Comparison of ENCODE assay signal across 7 mouse cellular contexts in genomic region chr17:31344172-31344801, GRCm38 (mm10). TPM values are rescaled to one million over a fixed set of nuclear protein-coding genes. Genes with fewer than 3 reads are reported as not detected.
DNase-seq lines count a peak whose midpoint lies in the region; ATAC-seq and TF ChIP-seq lines count a peak whose summit lies in the region.

No protein-coding gene starts in this region.

- peaks cover 38% of the 10 kb centered on the region for H3K4me1 ChIP-seq in E14TG2a.4 (replicated peaks; ENCODE audit: low read depth, low read length)
- no peaks in the 10 kb centered on the region for H3K4me1 ChIP-seq in heart, adult 2 months (ENCODE audit: control insufficient read depth, insufficient read depth, low read length)

- TF ChIP-seq CTCF in E14TG2a.4 (conservative IDR thresholded peaks at IDR 0.05; ENCODE audit: low read length), result peak; percentile 94
- TF ChIP-seq CTCF in heart, adult 2 months (IDR thresholded peaks at IDR 0.05), result peak; percentile 93

- H3K9me3 ChIP-seq in E14TG2a.4 (ENCODE audit: low read length), result no peaks in the 10 kb centered on the region

- ATAC-seq in megakaryocyte, adult 5-6 weeks (ENCODE audit: poor library complexity, severe bottlenecking), result peak; percentile 86

- no peak for TF ChIP-seq POLR2A in heart, adult 2 months (IDR thresholded peaks at IDR 0.05; ENCODE audit: insufficient read depth, low read depth, low read length)

- intact Hi-C loops in heart, adult 2 months (cut with DNase I), result loop anchor here (1.0 to 5.0 kb wide), 2 partner anchors 90 to 207 kb away; no protein-coding TSS in a partner anchor

- no peak overlapping the region for H3K9ac ChIP-seq in heart, adult 2 months (ENCODE audit: low read depth, low read length)

- H3K36me3 ChIP-seq in E14TG2a.4 (ENCODE audit: insufficient read depth, low read length), result peaks cover 93% of the 10 kb centered on the region
- no peaks in the 10 kb centered on the region for H3K36me3 ChIP-seq in heart, adult 2 months (ENCODE audit: control insufficient read depth, insufficient read depth, low read length)

- no peak overlapping the region for H3K4me3 ChIP-seq in E14TG2a.4 (replicated peaks; ENCODE audit: low read length)
- H3K4me3 ChIP-seq in heart, adult 2 months, result no peak overlapping the region

- TF ChIP-seq EP300 in heart, adult 2 months (IDR thresholded peaks at IDR 0.05; ENCODE audit: insufficient read depth, low read depth, low read length), result no peak

- H3K79me2 ChIP-seq in heart, adult 2 months (replicated peaks; ENCODE audit: control insufficient read depth, insufficient read depth, low read length), result no peaks in the 10 kb centered on the region

- peak; percentile 77 for DNase-seq in T-cell, adult 2 months (ENCODE audit: low spot score)
- peak; percentile 81 to 90 for DNase-seq in cerebellum, postnatal 25 days
- peak; percentile 62 to 78 for DNase-seq in heart, adult 2 months
- peak; percentile 76 to 82 for DNase-seq in layer of hippocampus, postnatal 10 days (ENCODE audit: low spot score in 2 of 2)
- DNase-seq in spleen, postnatal 14 days (ENCODE audit: low spot score in 2 of 2), result peak; percentile 51 to 72

- no peaks in the 10 kb centered on the region for H3K27me3 ChIP-seq in E14TG2a.4 (ENCODE audit: insufficient read depth, low read length)
- H3K27me3 ChIP-seq in heart, adult 2 months (ENCODE audit: control insufficient read depth, insufficient read depth, low read length), result no peaks in the 10 kb centered on the region

- H3K27ac ChIP-seq in heart, adult 2 months, result no peak overlapping the region

- 37% methylated on average over 5 of the region's 5 CpGs for WGBS in heart, adult 2 months

RNA-seq across cellular contexts. Expression of gene Pde9a, which starts 41.7 kb away (rescaled TPM):
- 1 to 10 TPM; 3.2 to 4.0 TPM for total RNA-seq in heart, adult 2 months (2021)
- polyA plus RNA-seq in heart, adult 2 months (2012; rRNA removed), result 10.4 and 12.1 TPM in 2 replicates
- 10 to 100 TPM; 34.0 to 38.9 TPM for total RNA-seq in layer of hippocampus, postnatal 10 days (2021)
- not detected in 2 replicates for total RNA-seq in megakaryocyte, adult 5-6 weeks (2015)
- 0.29 TPM in 1 of 2 replicates, not detected in the other for total RNA-seq in megakaryocyte, adult 5-6 weeks (2017)

RNA-seq across cellular contexts. Expression of gene Slc37a1, which starts 57.7 kb away (rescaled TPM):
- 1 to 10 TPM; 7.3 to 9.1 TPM for total RNA-seq in heart, adult 2 months (2021)
- 18.7 and 19.7 TPM in 2 replicates for polyA plus RNA-seq in heart, adult 2 months (2012; rRNA removed)
- total RNA-seq in layer of hippocampus, postnatal 10 days (2021), result 1 to 10 TPM; 6.4 to 6.6 TPM
- 6.3 and 8.1 TPM in 2 replicates for total RNA-seq in megakaryocyte, adult 5-6 weeks (2015)
- 3.9 and 10.6 TPM in 2 replicates for total RNA-seq in megakaryocyte, adult 5-6 weeks (2017)

Comparison
In these comparisons a context has a peak if more than half of its experiments do, and no peak if none do; other contexts are left out.
1. RNA of gene Pde9a, which starts 41.7 kb away (total RNA-seq): 34.0 to 38.9 TPM in layer of hippocampus, postnatal 10 days; 3.2 to 4.0 TPM in heart, adult 2 months and 0.29 TPM in megakaryocyte, adult 5-6 weeks; every median in the first group is over 4 times any median in the second.
2. Peak in every context shown above with its lines, with median percentiles within 50 percentile points of each other: DNase-seq.